Mouse (Mus musculus) hindbrain, postnatal 0 days (tissue): ENCODE measurements around the gene Asgr2. TPM values are rescaled to one million over a fixed set of nuclear protein-coding genes. Genes with fewer than 3 reads are reported as not detected.

Source experiments
- ATAC-seq: fragments of 200-750 bp; cut with Nextera tagmentation; 2 replicates; pipeline ENCODE4 v1.8.0; 2017; ENCODE audit warnings: mild to moderate bottlenecking, moderate TSS enrichment, moderate library complexity
- DNase-seq: peaks from one replicate; pipeline ENCODE4 v3.0.0-alpha.2; 2015; ENCODE audit warnings: low spot score
- H3K27ac ChIP-seq: fragments of 300-500 bp; sonication (generic); 2 replicates; pipeline ENCODE4 v1.5.1; 2014; ENCODE audit warnings: mild to moderate bottlenecking
- H3K27me3 ChIP-seq: fragments of 300-500 bp; sonication (generic); 2 replicates; pipeline ENCODE4 v1.6.1; 2014; ENCODE audit warnings: low read length, mixed read lengths; ENCODE audit not compliant: insufficient read depth
- H3K36me3 ChIP-seq: fragments of 300-500 bp; sonication (generic); 2 replicates; pipeline ENCODE4 v1.6.1; 2014; ENCODE audit warnings: low read length, mixed read lengths; ENCODE audit not compliant: insufficient read depth
- H3K4me1 ChIP-seq: fragments of 300-500 bp; sonication (generic); 2 replicates; pipeline ENCODE4 v1.6.1; 2014; ENCODE audit warnings: antibody characterized with exemption, low read length, mixed read lengths; ENCODE audit not compliant: insufficient read depth
- H3K4me2 ChIP-seq: fragments of 300-500 bp; sonication (generic); 2 replicates; pipeline ENCODE4 v1.6.1; 2014; ENCODE audit warnings: low read depth, mild to moderate bottlenecking, low read length, moderate library complexity, mixed read lengths
- H3K4me3 ChIP-seq: fragments of 300-500 bp; sonication (generic); 2 replicates; pipeline ENCODE4 v1.5.1; 2014; ENCODE audit warnings: low read length
- H3K9ac ChIP-seq: fragments of 300-500 bp; sonication (generic); replicated peaks from 2 replicates; pipeline ENCODE4 v1.6.1; 2014; ENCODE audit warnings: mild to moderate bottlenecking, low read length, moderate library complexity, mixed read lengths
- H3K9me3 ChIP-seq: fragments of 300-500 bp; sonication (generic); 2 replicates; pipeline ENCODE4 v1.6.1; 2016; ENCODE audit warnings: low read length, mixed read lengths
- CTCF ChIP-seq: IDR thresholded peaks from 2 replicates; pipeline ENCODE4 v1.5.1; 2016; ENCODE audit warnings: antibody characterized with exemption, control low read depth, low read depth
- WGBS: fragments of 180-500 bp; shearing (Covaris S2); extraction: QIAGEN DNeasy Blood & Tissue Kit; methylation state at CpG from one replicate; pipeline ENCODE4 v1.1.7; 2014; 5-methylcytosine and 5-hydroxymethylcytosine counted together
- polyA plus RNA-seq: library from polyadenylated mRNA; unstranded; fragments of >200 nt; fragmentation: Nextera tagmentation; extraction: Ambion mirVana; gene quantifications from 2 replicates; pipeline ENCODE4 v1.2.1, GENCODE M21; 2015
- total RNA-seq: library from RNA; depleted of rRNA; stranded (reverse); fragments of >200 nt; gene quantifications from 2 replicates; pipeline ENCODE4 v1.2.3, GENCODE M21; 2014

Gene Asgr2
- total and polyA plus RNA-seq, 2 experiments from 2014 or later = not detected

- no peak for TF ChIP-seq CTCF
- ATAC-seq (no peak), DNase-seq (no peak)
- no peaks in the 10 kb centered on the region for H3K36me3 ChIP-seq
- H3K4me1 ChIP-seq = no peaks in the 10 kb centered on the region; the same call in 1 of the 2 replicates
- no peak within 1 kb of the TSS for H3K27ac ChIP-seq
- no peaks in the 10 kb centered on the region for H3K27me3 ChIP-seq
- whole genome bisulfite sequencing = 87% methylated on average over 10 of the region's 10 CpGs
- no peak within 1 kb of the TSS for H3K4me3 ChIP-seq
- H3K9me3 ChIP-seq = no peaks in the 10 kb centered on the region
- H3K4me2 ChIP-seq = no peak within 1 kb of the TSS
- H3K9ac ChIP-seq = no peak within 1 kb of the TSS
Observed at GRCm38 (mm10) chr11:70053898-70054570, 38.4 kb upstream of the Asgr2 start, which contains the start of gene Asgr1. Gene Asgr1 (plus strand): TSS chr11:70054085.

- ATAC-seq (peak; percentile 56), DNase-seq (peak; percentile 76)
- H3K9me3 ChIP-seq = no peaks in the 10 kb centered on the region
- H3K4me3 ChIP-seq = no peak overlapping the region
- H3K27me3 ChIP-seq = no peaks in the 10 kb centered on the region
- 27% methylated on average over 17 of the region's 18 CpGs for WGBS
- peak overlapping the region; percentile 19; the same call in 1 of the 2 replicates for H3K4me2 ChIP-seq
- H3K9ac ChIP-seq = no peak overlapping the region
- no peak overlapping the region for H3K27ac ChIP-seq
- no peaks in the 10 kb centered on the region for H3K36me3 ChIP-seq
- TF ChIP-seq CTCF = peak; percentile 97
- no peaks in the 10 kb centered on the region; the same call in 1 of the 2 replicates for H3K4me1 ChIP-seq
Observed at GRCm38 (mm10) chr11:70055618-70056214, 36.7 kb upstream of the Asgr2 start.

- ATAC-seq (no peak), DNase-seq (no peak)
- Histone ChIP-seq H3K27me3 (no peaks in the 10 kb centered on the region), H3K4me3 (no peak overlapping the region), H3K36me3 (no peaks in the 10 kb centered on the region), H3K27ac (no peak overlapping the region), H3K4me2 (no peak overlapping the region), H3K9ac (no peak overlapping the region), H3K9me3 (no peaks in the 10 kb centered on the region), H3K4me1 (no peaks in the 10 kb centered on the region; the same call in 1 of the 2 replicates)
- 76% methylated on average over 9 of the region's 9 CpGs for WGBS
- TF ChIP-seq CTCF = no peak
Observed at GRCm38 (mm10) chr11:70057805-70058204, 34.6 kb upstream of the Asgr2 start.

DNA sequence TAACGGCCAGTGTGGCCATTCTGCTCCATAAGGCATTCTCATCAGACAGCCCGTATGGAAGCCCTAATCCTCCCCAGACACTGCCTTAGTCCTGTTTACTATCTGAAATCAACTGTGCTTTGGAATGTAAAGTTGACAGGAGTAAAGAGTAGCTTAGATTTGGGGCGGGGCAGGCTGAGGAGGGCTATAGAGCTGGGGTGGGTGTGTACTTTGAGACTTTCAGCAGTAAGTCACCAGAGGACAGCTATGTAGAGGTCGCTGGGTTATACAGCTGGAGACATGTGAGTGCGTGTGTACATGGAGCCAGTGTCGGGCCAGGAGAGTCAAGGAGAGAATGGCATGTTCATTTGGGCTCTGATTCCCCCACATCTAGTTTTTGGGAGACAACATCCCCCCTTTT lies 32.5 kb upstream of the Asgr2 start:
- Histone ChIP-seq H3K9ac (no peak overlapping the region), H3K4me3 (no peak overlapping the region), H3K4me2 (no peak overlapping the region), H3K4me1 (no peaks in the 10 kb centered on the region; the same call in 1 of the 2 replicates), H3K27ac (no peak overlapping the region), H3K9me3 (no peaks in the 10 kb centered on the region), H3K27me3 (no peaks in the 10 kb centered on the region), H3K36me3 (no peaks in the 10 kb centered on the region)
- WGBS = 76% methylated on average over 6 of the region's 6 CpGs
- TF ChIP-seq CTCF = no peak
- ATAC-seq = no peak
- DNase-seq = no peak

- Histone ChIP-seq H3K4me3 (no peak overlapping the region), H3K4me1 (no peaks in the 10 kb centered on the region), H3K36me3 (no peaks in the 10 kb centered on the region), H3K27me3 (no peaks in the 10 kb centered on the region), H3K4me2 (no peak overlapping the region), H3K9ac (no peak overlapping the region), H3K9me3 (no peaks in the 10 kb centered on the region), H3K27ac (no peak overlapping the region)
- DNase-seq = no peak
- 64% methylated on average over 3 of the region's 3 CpGs for WGBS
- ATAC-seq = no peak
- 0 out of 2 replicates have a peak, but pooled peaks have one; percentile 16 for TF ChIP-seq CTCF
Observed at GRCm38 (mm10) chr11:70063053-70063452, 29.4 kb upstream of the Asgr2 start.

GRCm38 (mm10) chr11:70066701-70067100 lies 25.7 kb upstream of the Asgr2 start:
- WGBS = 76% methylated on average over 4 of the region's 4 CpGs
- no peak for TF ChIP-seq CTCF
- no peaks in the 10 kb centered on the region for H3K36me3 ChIP-seq
- H3K4me3 ChIP-seq = no peak overlapping the region
- H3K9ac ChIP-seq = no peak overlapping the region
- no peak for ATAC-seq
- H3K9me3 ChIP-seq = no peaks in the 10 kb centered on the region
- H3K4me1 ChIP-seq = no peaks in the 10 kb centered on the region
- no peak overlapping the region for H3K27ac ChIP-seq
- no peak for DNase-seq
- H3K27me3 ChIP-seq = no peaks in the 10 kb centered on the region
- no peak overlapping the region for H3K4me2 ChIP-seq

DNA sequence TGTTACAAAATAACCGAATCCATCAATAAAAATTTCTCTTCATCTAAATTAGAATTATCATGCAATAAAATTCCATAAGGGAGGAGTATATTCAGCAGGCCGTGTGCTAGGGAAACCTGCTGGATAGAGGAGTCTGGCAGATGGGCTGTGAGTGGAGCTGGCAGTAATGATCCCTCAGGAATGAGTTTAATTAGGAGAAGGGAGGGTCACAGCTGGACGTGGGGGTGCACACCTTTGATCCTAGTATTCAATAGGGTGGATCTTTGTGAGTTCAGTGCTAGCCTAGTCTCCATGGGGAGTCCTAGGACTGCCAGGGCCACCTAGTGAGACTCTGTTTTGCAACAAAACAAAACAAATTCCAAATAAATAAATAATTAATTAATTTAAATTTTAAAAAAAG lies 24.2 kb upstream of the Asgr2 start:
- Histone ChIP-seq H3K36me3 (no peaks in the 10 kb centered on the region), H3K4me1 (no peaks in the 10 kb centered on the region), H3K9ac (no peak overlapping the region), H3K9me3 (no peaks in the 10 kb centered on the region), H3K4me2 (no peak overlapping the region), H3K27ac (no peak overlapping the region), H3K27me3 (no peaks in the 10 kb centered on the region), H3K4me3 (no peak overlapping the region)
- DNase-seq (no peak), ATAC-seq (no peak)
- WGBS = 35% methylated on average over 3 of the region's 3 CpGs
- no peak for TF ChIP-seq CTCF
